Mouse (Mus musculus): Measurements from ENCODE around the gene Ccdc153.

Ccdc153 gene

DNA sequence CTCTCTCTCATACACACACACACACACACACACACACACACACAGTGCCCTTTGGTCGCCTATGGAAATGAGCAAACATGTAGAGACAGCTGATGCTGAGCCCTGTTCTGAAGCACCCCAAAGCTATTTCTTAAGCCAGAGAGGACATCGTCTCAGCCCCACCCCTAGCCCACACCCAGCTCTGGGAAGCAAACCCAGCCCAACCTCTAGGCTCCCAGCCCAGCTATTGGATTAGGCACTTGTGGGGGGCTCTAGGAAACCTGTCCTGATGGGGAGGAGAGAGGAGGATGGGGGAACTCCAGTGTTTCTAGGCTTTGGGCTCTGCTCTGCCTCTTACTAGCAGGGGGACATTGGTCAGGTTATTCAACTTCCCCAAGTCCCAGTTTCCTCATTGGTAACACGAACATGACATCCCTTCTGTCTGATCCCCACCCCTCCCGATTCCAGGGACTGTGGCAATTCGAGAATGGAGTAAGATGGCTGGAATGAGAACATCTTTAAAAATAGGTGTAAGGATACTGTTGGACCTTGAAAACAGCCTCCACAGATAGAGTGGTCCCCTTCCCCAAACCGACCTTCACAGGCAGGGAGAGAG lies 45.9 kb downstream of the Ccdc153 start:
- DNase-seq (ENCODE audit: low read depth, low spot score) = no peak

DNA sequence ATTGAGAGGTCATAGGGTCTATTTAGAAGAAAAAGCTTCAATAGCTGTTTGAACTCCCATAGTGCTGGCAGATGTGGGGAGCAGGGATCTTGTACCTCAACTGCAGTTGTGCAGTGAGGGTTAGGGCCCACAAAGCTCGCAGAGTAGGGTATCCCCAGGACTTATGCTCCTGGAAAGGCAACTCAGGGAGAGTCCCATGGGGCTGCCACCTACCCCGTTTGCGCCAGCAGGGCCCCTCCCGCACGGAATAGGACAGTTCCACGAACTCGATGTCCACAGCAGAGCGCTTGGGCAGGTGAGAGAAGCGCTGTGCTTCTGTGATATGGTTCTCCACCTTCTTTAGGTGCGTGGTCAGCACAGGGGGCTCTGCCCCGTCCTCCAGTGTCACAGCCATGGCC lies 46.5 kb downstream of the Ccdc153 start:
- no peak for DNase-seq (ENCODE audit: low read depth, low spot score)

DNA sequence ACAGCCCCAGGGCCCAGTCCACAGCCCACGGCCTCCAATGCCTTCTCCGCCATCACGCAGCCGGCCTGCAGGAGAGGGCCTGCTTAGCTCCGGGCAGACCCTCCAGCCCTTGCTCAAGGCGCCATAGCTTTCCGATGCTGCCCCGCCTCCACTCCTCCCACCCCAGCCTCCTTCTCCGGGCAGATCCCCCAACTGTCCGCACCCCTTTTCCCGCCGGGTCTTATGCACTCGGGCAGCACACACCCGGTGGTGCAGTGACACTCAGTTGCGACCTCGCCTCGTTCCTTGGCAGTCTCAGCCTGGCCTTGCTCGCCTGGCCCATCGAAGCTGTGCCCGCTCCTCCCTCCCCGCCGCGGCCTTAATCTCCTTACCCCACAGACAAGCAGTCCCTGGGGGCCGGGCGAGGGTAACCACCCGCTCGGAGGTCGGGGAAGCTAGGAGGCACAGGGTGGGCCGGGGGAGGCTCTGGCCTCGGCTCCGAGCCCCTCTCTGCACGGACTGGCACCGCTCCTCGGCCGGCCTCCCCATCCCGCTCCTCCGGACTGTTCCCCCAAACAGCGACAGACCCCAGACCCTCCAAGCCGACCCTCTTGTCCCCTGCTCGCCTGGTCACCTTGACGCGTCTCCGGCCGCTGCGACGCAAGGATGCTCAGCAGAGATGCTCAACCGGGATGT lies 47.1 kb downstream of the Ccdc153 start:
- DNase-seq (ENCODE audit: low read depth, low spot score) = no peak

DNA sequence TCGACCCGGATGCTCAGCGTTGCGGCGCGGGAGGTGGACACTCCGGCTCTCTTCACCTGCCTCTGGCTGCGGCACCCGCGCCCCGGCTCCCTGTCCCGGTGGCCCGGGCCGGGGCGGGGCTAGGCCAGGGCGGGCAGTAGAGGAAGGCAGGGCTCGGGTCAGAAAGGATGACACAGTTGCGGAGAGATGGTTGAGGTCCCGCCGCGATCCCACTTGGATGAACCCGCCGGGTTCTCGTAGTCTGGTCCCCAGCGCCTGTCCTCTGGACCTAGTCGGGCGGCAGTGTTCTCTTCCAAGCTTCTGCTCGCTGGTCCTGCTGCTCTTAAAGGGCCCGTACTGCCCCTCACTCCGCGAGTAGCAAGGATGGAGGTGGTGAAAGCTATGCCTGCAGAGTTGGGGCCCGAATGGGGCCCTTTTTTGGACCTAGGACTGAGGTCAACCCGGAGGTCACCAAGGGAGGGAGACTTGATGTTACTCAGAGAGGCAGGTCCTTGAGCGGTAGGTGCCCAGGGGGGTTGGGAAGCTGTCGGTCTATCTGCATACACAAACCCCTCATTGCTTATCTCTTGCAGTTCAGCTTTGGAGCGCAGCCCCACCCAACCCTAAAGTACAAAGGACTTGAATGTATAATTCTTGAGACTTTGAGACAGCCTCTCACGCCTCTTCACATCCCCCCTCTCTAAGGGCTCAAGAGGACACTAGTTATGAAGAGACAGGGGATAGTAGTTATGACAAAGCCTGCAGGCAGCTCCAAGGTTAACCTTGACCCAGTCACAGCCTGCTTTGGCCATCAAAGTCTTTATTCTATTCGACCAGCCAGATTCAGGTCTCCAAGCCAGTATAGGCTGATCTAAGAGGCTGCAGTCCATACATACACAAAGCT lies 47.8 kb downstream of the Ccdc153 start, which contains the start of gene Abcg4:
Gene Abcg4 (minus strand): TSS at position 540 of the 883 bp plus-strand sequence.
- DNase-seq (ENCODE audit: low read depth, low spot score) = peak; percentile 56

DNA sequence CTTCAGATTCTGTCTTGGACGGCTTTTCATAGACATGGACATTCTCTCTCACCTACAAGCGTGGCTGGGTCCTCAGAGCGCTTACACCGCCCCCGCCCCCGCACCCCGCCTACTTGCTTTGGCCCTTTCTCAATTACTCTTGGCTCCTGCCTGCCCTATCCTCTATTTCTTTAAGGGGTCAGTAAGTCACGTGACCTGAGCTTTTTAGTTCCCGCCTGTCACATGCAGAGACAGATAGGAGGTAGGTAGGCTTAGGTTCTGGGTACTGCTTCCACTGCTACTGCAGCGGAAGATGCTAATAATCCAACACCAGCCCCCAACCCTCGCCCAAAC lies 48.4 kb downstream of the Ccdc153 start:
- DNase-seq (ENCODE audit: low read depth, low spot score) = no peak

DNA sequence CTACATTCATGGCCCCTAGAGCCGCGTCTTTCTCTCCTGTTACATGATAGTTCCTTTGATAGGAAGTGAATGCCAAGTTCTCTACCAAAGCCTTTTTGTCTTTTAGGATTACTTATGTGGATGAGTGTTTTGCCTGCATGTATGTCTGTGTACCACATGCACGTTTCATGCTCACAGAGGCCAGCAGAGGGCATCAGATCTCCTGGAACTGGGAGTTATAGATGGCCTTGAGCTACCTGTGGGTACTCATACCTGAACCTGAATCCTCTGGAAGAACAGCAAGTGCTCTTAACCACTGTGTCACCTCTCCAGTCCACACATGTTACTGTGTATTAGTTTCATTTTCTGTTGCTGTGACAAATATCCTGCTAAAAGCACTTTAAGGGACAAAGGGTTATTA lies 52.0 kb downstream of the Ccdc153 start:
- peak; percentile 51 for DNase-seq (ENCODE audit: low read depth, low spot score)

Data from ES-CJ7 (cell line).